Mouse (Mus musculus) neutrophil, adult 5-6 weeks (primary cell): Measurements from ENCODE around the gene Adora2a. TPM values are rescaled to one million over a fixed set of nuclear protein-coding genes. Genes with fewer than 3 reads are reported as not detected.

Experiments used
- ATAC-seq: fragments of 151-379, 151-347 bp; 2 replicates; pipeline ENCODE4 v1.8.0; 2017; ENCODE audit warnings: mild to moderate bottlenecking, moderate TSS enrichment; ENCODE audit not compliant: insufficient number of reproducible peaks, poor library complexity, low FRiP score, severe bottlenecking; ENCODE audit errors: extremely low read depth
- total RNA-seq: library from RNA; stranded (forward); fragments of 200-1000 nt; gene quantifications from 2 replicates; pipeline ENCODE4 v1.2.3, GENCODE M21; 2017

Gene Adora2a
- total RNA-seq, 1 experiment from 2014 or later = 3.1 TPM

DNA sequence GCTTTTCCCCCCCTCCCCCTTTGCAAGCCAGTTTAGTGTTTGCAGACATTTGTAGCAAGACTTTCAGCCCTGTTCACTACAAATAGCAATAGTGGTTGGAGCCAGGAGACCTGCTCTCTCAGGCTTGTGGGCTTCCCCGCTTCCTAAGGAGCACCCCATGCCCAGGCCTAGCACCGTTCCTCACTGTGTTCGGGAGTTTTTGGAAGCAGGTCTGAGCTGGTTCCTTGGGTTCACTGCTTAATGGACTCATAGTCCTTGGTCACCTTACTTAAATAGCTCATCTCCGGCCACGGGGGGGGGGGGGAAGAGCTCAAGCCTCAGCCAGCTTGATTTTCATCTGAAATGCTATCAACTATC is 12.7 kb upstream of the Adora2a start:
- no peak for ATAC-seq

DNA sequence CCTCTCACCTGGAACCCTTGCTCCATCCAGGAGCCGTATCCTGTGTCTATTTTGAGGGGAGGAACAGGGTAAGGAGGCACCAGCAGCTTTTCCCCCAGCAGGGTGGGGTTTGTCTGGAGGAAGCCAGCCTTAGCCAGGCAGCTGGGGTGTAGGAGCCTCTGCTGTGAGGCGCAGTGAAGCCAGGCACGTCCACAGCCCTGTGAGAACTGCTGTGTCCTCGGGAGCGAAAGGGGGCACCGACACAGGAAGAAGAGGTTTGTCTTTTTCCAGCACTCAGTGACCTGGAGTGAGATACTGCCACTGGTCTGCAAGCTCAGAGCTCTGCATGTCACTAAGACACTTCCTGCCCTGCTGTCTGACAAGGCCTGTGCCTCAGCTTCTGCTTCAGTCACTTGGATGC is 12.3 kb upstream of the Adora2a start:
- no peak for ATAC-seq

DNA sequence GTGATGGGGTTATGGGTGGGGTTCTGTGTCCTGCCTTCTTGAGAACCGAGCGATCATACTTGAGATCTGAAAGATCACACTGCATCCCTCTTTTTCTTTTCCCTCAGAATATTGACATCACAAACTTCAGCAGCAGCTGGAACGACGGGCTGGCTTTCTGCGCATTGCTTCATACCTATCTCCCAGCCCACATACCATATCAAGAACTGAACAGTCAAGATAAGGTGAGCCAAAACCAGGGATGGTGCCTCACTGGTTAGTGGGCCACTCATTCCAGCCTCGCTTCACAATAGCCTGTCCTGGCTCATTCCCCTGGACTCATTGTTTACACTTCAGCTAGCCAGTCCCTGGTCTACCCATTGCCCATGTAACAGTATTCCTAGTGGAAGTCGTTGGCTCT is 9.5 kb upstream of the Adora2a start:
- ATAC-seq = no peak

DNA sequence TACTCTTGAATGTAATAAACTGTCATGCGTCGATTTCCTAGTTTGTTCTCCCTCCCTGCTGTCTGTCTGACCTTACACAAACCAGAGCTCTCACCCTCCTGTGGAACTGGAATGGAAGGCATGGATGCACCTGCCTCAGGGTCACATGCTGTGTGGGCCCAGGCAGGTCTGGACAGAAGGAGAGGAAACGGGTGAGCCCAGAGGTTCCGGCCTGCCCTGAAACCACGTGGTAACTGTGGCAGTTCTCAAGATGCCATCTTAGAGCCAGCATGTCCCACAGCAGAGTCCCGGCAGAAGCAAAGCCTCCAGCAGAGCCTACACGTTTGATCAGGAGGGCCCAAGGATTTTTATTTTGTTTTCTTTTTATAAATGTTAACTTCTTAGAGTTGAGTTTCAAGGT is 4.3 kb upstream of the Adora2a start:
- no peak for ATAC-seq

DNA sequence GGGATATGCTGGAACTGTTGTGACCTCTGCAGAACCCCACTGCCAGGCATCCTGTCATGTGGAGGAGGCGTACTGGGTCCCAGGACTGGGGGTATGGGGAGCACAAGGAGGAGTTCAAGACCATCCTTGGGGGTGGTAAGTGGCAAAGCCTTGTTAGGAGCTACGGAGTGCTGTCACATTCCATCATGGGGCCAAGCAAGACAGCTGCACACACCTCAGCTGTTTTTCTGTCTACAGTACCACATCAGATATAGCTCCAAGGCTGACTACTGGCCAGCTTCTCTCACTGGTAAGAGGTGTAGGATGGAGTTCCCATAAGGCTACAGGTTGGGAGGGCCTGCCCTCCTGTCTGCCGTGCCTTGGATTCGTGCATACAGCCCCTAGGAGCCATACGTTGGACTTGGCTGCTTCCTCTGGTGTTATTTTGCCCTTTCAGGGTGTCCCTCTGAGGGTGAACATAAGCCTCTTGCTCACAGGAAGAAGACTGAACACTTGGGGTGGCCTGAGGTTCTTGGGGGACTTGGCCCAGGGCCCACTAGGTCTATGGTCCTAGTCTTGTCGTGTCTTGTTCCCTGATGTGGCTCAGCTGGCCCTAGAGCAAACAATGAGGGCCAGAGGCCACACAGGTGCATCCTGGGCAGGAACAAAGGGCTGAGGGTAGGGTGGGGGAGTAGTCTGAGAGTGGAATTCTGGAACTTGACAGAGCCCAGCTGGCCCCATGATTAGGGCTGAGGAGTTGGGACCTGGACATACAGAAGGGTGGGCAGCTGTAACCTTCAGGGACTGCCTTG is 2.3 kb upstream of the Adora2a start:
- ATAC-seq = no peak

DNA sequence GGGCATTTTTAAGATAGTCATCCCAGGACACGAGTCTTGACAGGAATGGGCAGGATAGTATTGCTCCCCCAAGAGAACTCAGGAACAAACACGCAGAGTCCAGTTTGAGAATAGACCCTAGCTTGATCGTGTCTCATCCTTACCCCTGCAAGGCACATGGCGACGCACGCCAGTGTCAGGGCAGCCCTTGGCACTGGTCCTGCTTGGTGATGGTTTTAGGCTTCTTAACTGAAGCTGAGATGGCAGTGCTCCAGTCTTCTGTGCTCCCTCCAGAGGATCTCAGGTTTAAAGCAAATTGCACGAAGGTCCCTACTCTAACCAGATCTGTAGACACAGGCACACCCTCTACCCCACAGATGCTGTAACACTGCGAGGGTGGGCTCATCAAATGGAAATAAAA is 921 bp upstream of the Adora2a start:
- ATAC-seq = no peak

DNA sequence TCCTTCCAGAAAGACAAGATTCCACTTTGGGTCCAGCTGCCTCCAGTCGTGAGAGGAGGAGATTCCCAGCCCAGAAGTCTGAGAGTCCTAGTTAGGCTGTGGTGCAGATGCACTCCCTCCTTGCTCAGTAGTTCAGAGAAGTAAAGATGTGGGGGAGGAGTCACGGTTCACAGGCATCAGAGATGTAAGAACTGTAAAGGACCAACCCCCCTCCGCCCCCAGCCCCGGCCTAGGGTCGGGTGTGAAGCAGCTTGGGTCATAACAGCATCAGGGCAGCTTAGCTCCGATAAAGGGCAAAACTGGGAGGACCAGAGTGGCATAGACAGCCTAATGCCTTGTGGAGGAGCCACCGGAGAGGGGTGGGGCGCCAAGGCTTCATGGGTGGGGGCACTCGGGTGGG is 205 bp upstream of the Adora2a start:
- no peak for ATAC-seq

DNA sequence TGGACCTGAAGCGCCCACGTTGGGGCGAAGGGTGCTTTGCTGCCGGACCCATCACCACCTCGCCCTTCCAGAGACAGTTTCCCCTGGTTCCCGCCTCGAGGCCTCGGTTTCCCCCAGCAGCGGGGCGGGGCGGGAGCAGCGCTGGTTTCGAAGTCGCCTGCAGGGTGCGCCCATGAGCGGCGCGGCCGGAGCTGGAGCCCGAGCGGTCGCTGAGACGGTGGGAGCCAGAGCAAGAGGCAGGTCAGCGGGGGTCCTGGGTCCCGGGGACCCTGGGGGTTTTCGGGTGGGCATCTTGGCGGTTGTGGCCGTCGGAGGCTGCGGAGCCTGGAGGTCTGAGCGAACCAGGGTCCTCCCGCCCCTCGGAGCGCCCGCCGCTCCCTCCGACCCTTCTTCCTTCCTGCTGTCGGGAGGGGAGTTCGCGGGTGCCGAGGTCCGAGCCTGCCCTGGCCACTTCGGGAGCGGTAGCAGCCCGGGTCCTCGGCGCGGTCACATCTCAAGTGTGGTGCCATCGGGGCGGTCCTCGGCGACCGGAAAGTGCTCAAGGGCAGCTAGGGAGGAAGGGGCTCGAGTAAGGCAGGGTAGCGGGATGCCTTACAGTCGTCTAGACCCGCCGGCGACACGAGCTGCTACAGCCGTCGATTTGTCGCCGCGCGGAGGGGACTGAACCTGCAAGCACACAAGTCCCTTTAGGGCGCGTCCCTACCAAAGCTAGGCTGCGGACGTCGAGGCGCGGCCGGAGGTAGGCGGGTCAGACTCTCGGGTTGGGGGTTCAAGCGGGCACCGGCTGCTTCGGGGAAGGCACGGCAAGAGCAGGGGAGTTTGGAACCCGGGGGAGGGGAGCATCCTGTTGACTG is 458 bp downstream of the Adora2a start:
- ATAC-seq = peak; percentile 44

DNA sequence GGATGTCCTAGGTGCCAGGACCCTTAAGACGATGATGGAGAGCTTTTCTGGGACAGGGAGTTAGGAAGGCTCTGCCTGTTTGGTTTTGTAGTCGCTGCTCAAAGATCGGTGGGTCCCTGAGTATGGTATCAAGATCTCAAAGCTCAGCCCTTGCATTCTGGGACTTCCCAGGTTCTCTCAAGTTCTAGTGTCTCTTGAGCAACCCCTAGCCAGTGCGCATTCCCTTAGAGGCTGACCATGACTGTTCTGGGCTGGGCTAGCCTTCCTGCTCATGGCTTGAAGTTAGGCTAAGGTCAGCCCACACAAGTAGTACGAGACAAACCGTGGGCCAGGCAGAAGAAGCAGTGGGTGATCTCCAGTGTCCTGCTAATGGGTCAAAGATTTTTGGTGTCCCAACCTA is 1.5 kb downstream of the Adora2a start:
- no peak for ATAC-seq

DNA sequence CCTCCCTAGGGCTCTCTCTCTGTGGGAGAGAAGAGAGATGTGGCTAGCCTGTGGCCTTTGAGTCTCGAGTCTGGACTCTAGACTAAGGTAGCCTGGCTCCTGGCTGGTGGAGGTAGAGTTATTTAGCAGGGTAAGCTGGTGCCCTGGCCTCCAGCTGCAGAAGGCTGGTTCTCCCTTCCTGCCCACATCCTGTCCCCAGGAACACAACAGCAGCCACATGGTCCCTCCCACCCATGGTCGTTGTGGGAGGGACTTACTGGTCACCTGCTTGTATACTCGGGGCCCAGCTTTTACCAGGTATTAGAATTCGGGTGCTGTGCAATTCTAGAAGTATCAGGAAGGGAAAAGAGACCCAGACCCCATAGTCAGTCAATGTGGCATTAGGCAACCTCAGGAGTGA is 3.6 kb downstream of the Adora2a start:
- peak; percentile 49 for ATAC-seq

DNA sequence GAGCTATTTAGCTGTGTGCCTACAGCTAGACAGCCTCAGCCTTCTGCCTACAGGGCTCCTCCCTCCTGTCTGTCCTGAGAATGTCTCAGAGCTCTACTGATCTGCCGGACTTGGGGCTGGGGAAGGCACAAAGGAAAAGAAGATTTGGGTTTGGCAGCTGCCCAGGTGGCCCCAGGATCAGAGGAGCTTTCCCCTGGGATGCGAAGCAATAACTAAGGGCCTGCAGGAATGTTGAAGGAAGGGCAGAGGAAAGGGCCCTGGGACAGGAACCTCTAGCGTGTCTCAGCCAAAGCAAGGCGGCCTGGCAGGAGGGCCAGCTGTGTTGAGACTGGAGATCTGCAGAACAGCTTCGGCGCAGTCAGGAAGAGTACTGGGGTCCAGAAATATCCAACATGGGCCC is 6.3 kb downstream of the Adora2a start:
- no peak for ATAC-seq

DNA sequence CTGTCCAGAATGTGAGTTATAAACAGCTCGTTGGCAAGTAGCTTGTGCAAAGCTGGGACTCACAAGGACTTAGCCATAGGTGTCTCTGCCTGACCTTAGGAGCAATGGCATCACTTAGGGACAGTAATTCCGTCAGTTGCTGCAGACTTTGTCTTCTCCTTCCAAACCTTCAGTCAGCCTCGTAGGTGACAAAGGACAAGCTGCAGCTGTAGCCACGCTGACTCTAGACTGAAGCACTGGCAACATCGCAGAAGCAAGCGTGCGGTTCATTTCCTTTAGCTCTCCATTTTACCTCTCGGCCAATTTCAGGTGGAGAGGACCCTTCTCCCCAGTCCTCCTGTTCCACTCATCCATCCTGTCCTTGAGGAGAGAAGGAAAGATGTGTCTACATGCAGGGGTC is 7.3 kb downstream of the Adora2a start:
- no peak for ATAC-seq

DNA sequence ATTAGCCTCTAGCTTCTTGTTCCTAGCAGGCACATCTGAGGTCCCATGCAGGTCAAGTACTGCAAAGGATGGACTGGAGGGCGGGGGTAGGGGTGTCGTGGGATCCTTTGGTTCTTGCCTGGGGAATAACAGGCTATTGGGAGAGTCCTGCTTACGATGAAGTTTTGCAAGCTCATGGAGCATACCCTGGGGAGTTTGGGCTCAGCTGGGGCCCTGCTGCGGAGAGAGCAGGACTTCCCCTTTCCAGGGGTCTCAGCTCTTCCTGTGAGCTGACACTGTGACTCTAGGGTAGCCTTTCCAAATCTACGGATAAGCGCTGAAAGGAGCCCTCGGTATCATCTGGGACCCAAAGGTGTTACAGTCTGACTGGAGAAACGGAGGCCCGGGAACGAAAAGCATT is 7.7 kb downstream of the Adora2a start:
- no peak for ATAC-seq

DNA sequence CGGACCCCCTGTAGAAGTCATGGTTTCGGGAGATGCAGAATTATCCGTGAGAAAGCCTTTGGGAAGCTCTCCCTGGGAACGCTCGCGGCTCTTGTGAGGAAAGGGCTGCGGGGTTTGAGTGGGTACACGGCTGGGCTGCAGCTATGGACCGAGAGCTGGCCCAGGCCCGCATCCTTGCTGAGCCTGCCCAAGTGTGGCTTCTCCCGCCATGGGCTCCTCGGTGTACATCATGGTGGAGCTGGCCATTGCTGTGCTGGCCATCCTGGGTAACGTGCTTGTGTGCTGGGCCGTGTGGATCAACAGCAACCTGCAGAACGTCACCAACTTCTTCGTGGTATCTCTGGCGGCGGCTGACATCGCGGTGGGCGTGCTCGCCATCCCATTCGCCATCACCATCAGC is 9.1 kb downstream of the Adora2a start:
- no peak for ATAC-seq

DNA sequence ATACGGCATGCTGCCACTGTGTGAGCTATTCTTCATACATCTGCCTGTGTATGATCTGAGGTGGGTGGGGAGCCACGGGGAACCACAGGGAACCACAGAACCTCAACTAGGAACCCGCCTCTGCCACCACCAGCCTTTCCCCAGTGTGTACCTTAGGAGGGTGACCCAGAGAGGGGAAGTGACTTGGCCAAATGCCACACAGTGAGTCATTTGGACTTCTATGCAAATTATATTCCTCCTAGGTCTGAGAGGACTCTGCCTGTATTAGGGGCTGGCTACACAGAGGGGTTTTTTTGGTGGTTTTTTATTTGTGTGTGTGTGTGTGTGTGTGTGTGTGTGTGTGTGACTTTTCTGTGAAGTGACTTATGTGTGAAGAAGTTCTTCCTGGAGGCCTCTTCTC is 9.9 kb downstream of the Adora2a start:
- peak; percentile 86 for ATAC-seq

DNA sequence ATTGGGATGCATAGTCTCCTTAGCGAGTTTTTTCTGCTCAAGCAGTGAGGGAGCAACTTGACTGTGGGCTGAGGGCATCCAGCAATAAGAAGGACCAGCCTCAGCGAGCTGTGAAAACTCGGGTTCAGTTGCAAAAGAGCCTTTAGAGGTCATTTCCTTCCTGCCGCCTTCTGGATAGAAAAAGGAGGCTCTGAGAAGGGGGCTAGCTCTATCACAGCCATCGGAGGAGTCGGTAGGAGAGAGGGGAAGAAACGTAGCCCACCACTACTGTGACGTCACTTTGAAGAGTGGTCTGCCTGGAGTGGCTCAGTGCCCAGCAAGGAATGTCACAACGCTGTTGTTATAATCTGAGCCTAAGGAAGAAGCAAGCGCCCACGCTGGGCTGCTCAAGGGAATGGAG is 10.4 kb downstream of the Adora2a start:
- no peak for ATAC-seq

DNA sequence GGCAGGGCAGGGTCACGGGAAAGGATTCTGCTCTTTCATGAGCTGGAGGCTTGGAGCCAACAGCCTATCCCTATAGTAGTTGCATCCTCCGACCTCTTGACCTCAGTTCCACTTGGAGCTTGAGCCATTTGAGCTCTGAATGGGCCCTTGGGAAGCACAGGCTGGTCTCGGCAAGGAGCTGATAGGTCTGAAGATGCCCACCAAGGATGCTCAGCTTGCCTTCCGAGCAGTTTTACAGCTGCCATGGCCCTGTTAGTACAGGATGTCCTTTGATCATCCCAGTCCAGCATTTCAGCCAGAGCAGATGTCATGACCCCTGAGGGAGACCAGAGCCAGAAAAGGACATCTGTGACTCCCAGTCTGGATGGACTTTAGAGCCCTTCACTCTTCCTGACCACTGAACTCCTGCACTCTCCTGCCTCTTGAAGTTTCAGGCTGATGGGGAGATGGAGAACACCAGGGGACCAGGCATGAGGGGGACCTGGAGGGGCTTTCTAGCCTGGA is 11.6 kb downstream of the Adora2a start:
- ATAC-seq = no peak

DNA sequence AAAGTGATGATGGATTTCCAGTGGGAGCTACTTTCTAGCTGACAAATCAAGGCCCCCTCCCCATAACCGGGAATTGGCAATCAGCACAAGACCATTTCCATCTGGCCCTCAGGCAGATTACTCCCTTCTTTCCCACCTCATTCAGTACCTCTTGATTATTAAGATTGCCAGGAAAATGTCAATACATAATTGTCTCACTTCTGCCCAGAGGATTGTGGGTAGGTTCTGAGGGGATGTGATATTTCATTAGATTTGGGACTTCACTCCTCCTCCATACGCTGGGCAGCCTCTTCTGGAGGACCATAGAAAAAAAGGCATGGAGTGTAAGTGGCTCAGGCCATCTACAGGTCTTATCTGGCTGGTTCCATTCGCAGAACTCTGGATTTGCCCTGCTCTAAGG is 15.6 kb downstream of the Adora2a start:
- no peak for ATAC-seq

DNA sequence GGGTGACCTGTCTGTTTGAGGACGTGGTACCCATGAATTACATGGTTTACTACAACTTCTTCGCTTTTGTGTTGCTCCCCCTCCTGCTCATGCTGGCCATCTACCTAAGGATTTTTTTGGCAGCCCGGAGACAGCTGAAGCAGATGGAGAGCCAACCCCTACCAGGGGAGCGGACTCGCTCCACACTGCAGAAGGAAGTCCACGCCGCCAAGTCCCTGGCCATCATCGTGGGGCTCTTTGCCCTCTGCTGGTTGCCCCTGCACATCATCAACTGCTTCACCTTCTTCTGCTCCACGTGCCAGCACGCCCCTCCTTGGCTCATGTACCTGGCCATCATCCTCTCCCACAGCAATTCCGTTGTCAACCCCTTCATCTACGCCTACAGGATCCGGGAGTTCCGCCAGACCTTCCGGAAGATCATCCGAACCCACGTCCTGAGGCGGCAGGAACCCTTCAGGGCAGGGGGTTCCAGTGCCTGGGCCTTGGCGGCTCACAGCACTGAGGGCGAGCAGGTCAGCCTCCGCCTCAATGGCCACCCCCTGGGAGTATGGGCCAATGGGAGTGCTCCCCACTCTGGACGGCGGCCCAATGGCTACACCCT is 16.6 kb downstream of the Adora2a start:
- no peak for ATAC-seq

DNA sequence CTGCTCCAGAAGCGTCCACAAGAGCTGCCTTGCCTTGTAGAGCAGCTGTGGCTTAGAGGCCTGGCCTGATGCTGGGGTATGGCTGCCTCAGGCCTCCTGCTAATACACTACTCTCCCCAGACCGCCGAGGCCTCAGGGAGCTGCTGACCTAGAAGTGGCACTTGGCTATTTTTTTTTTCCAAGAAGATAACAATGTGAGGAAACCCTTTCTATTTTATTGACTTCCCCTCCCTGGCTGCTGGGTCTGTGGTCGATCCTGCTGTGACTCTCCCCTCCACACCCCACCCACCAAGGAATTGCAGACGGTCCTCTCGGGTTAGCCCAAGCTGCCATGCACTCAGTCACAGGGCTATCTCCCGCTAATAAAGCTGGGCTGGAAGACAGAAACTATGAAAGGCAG is 17.5 kb downstream of the Adora2a start:
- no peak for ATAC-seq
